Mouse (Mus musculus): ENCODE data around the gene Cplx1. TPM values are rescaled to one million over a fixed set of nuclear protein-coding genes. Genes with fewer than 3 reads are reported as not detected.
"Not testable (repeated sequence)": the region's sequence is repeated elsewhere in the genome, so short reads cannot be mapped to it uniquely, and the experiment has no call there.

The Cplx1 gene
- total and polyA plus RNA-seq, 2 experiments from 2014 or later: 0.04 to 0.34 TPM

DNA sequence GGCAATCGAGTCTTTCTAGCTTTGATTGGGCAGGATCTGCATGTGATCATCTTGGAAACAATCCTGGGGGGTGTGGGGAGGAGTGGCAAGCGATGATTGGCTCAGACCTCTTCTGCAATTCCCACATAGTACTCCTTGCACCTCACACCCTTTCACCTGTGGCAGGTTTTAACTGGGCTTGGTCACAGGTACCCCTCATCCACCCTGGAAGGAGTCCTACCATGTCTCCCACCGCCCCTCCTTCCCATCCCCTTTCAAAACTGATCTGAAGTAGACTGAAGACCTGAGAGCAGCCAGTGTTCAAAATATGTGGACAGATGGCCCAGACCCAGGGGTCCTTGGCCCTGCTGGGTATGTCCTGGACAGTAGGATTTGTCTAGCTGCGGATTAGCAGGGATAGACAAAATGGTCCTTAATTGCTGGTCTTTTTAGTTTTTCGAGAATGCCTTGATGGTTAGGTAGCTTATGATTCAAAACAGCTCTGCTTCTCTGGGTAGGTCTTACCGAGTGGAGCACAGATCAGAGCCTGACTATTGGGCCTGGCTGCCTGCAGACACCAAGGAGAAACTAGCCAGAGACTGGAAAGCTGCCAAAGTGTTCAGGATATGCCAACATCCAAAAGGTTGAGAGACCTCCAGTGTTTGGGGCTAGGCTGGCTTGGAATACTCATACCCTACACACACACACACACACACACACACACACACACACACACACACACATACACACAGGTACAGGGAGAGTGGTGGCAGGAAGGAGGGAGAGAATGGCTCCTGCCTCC lies 34.1 kb downstream of the Cplx1 start:
- WGBS: 54% methylated on average over 6 of the region's 6 CpGs
- no peaks in the 10 kb centered on the region for H3K9me3 ChIP-seq (replicated peaks; ENCODE audit: control insufficient read depth, low read length)
- ATAC-seq (ENCODE audit: insufficient read depth, low read depth): no peak

DNA sequence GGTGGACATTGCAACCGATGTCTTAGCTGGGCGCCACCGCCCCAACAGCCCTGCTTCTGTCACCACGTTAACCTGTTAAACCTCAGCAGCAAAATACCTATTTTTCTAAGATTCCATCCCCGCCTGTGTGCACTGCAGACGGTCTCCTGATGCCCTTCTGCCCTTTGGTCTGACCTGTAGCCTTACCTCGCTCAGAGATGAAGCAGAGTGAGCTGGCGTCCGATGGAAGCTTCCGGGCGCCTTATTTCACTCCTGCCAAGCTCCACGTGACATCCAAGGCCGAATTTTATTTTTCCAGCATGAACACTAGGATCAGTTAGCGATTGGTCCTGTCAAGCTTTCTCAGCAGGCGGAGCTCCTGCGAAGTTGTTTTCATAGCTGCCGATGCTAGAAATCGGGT lies 47.5 kb downstream of the Cplx1 start:
- TF ChIP-seq EP300 (IDR thresholded peaks at IDR 0.05; ENCODE audit: low read depth) (no peak), CTCF (IDR thresholded peaks at IDR 0.05; ENCODE audit: low read depth) (no peak)
- DNase-seq (ENCODE audit: low spot score): no peak
- H3K9ac ChIP-seq (replicated peaks; ENCODE audit: low read depth, low read length): no peak overlapping the region
- ATAC-seq (ENCODE audit: insufficient read depth, low read depth): no peak
- H3K4me2 ChIP-seq (ENCODE audit: low read depth, low read length): no peak overlapping the region
- H3K27me3 ChIP-seq (ENCODE audit: control insufficient read depth, insufficient read depth, low read length): no peaks in the 10 kb centered on the region
- H3K4me3 ChIP-seq (ENCODE audit: low read depth, low read length): no peak overlapping the region
- H3K9me3 ChIP-seq (replicated peaks; ENCODE audit: control insufficient read depth, low read length): no peaks in the 10 kb centered on the region
- H3K4me1 ChIP-seq (ENCODE audit: control insufficient read depth, insufficient read depth): no peaks in the 10 kb centered on the region
- H3K36me3 ChIP-seq (replicated peaks; ENCODE audit: control insufficient read depth, insufficient read depth, low read length): peaks cover 82% of the 10 kb centered on the region
- H3K27ac ChIP-seq (ENCODE audit: low read depth): no peak overlapping the region
- WGBS: 91% methylated on average over 18 of the region's 18 CpGs

More for the DNA sequence above, 34.1 kb downstream of the Cplx1 start:
- Histone ChIP-seq H3K4me1 (ENCODE audit: control insufficient read depth, insufficient read depth) (no peaks in the 10 kb centered on the region), H3K4me2 (ENCODE audit: low read depth, low read length) (no peak overlapping the region), H3K27ac (ENCODE audit: low read depth) (no peak overlapping the region), H3K4me3 (ENCODE audit: low read depth, low read length) (no peak overlapping the region), H3K36me3 (replicated peaks; ENCODE audit: control insufficient read depth, insufficient read depth, low read length) (no peaks in the 10 kb centered on the region), H3K27me3 (ENCODE audit: control insufficient read depth, insufficient read depth, low read length) (no peaks in the 10 kb centered on the region), H3K9ac (replicated peaks; ENCODE audit: low read depth, low read length) (no peak overlapping the region)
- no peak for DNase-seq (ENCODE audit: low spot score)
- TF ChIP-seq CTCF (IDR thresholded peaks at IDR 0.05; ENCODE audit: low read depth): no peak
- TF ChIP-seq EP300 (IDR thresholded peaks at IDR 0.05; ENCODE audit: low read depth): no peak

DNA sequence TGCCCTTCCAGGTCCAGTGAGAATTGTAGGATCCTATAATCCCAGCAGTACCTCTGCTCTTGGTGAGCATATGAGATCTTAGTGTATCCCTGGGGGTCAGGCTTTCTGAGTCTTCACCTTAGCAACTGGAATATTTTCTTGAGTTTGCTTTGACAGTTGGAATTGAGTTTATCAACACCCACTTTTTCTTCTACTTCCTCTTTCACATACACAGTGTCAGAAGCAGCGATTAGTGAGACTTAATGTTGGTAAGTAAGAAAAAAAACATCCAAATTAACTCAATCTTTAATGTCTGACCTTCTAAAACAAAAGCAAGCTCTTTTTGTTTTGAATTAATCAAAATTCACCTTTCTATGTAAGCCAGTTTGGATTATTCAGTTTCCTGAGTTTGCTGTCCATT lies 48.3 kb downstream of the Cplx1 start:
- Histone ChIP-seq H3K27ac (ENCODE audit: low read depth) (no peak overlapping the region), H3K36me3 (replicated peaks; ENCODE audit: control insufficient read depth, insufficient read depth, low read length) (peaks cover 89% of the 10 kb centered on the region), H3K4me1 (ENCODE audit: control insufficient read depth, insufficient read depth) (no peaks in the 10 kb centered on the region), H3K9ac (replicated peaks; ENCODE audit: low read depth, low read length) (no peak overlapping the region), H3K27me3 (ENCODE audit: control insufficient read depth, insufficient read depth, low read length) (no peaks in the 10 kb centered on the region), H3K4me2 (ENCODE audit: low read depth, low read length) (no peak overlapping the region), H3K4me3 (ENCODE audit: low read depth, low read length) (no peak overlapping the region), H3K9me3 (replicated peaks; ENCODE audit: control insufficient read depth, low read length) (no peaks in the 10 kb centered on the region)
- TF ChIP-seq EP300 (IDR thresholded peaks at IDR 0.05; ENCODE audit: low read depth): no peak
- TF ChIP-seq CTCF (IDR thresholded peaks at IDR 0.05; ENCODE audit: low read depth): no peak
- ATAC-seq (ENCODE audit: insufficient read depth, low read depth) (no peak), DNase-seq (ENCODE audit: low spot score) (no peak)
- 84% methylated on average over 1 of the region's 1 CpGs for WGBS

DNA sequence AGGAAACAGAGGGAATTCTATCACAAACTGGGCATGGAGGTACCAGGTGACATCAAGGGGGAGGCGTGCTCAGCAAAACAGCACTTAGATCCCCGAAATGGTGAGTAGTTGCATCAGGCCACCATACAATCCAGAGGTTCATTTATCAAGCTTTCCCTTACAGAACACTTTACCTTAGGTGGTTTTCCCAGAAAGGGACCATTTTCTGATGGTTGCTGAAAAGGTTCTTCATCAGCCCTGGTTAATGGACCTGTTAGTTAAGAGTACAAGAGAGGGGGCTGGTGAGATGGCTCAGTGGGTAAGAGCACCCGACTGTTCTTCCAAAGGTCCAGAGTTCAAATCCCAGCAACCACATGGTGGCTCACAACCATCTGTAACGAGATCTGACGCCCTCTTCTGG lies 63.7 kb downstream of the Cplx1 start:
- ATAC-seq (ENCODE audit: insufficient read depth, low read depth); H3K9me3 ChIP-seq (replicated peaks; ENCODE audit: control insufficient read depth, low read length); H3K4me3 ChIP-seq (ENCODE audit: low read depth, low read length); H3K4me1 ChIP-seq (ENCODE audit: control insufficient read depth, insufficient read depth); H3K27ac ChIP-seq (ENCODE audit: low read depth); H3K27me3 ChIP-seq (ENCODE audit: control insufficient read depth, insufficient read depth, low read length); H3K9ac ChIP-seq (replicated peaks; ENCODE audit: low read depth, low read length); H3K4me2 ChIP-seq (ENCODE audit: low read depth, low read length); DNase-seq (ENCODE audit: low spot score): not testable (repeated sequence)
- peaks cover 67% of the 10 kb centered on the region for H3K36me3 ChIP-seq (replicated peaks; ENCODE audit: control insufficient read depth, insufficient read depth, low read length)
- 84% methylated on average over 4 of the region's 5 CpGs for WGBS

DNA sequence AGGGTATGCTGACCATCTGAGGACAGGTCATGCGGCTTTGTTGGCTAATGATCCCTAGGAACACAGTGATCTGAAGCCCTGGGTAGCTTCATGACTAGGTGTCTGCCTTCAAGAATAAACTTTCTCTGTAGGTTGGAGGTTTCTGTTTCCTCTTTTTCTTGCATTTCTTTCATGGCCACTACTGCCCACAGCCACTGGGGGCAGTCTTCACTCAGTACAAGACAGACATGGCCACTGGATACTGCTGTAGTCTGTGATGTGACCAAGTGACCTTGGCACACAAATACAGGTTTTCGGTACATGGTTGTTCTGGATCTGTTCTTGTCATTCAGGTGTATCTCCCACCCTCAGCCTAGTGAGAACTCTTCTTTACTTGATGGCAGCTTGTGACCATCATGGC lies 64.6 kb downstream of the Cplx1 start:
- WGBS: 97% methylated on average over 2 of the region's 2 CpGs
- Histone ChIP-seq H3K27ac (ENCODE audit: low read depth) (no peak overlapping the region), H3K27me3 (ENCODE audit: control insufficient read depth, insufficient read depth, low read length) (no peaks in the 10 kb centered on the region), H3K9ac (replicated peaks; ENCODE audit: low read depth, low read length) (no peak overlapping the region), H3K4me1 (ENCODE audit: control insufficient read depth, insufficient read depth) (no peaks in the 10 kb centered on the region), H3K36me3 (replicated peaks; ENCODE audit: control insufficient read depth, insufficient read depth, low read length) (peaks cover 59% of the 10 kb centered on the region), H3K4me3 (ENCODE audit: low read depth, low read length) (no peak overlapping the region), H3K9me3 (replicated peaks; ENCODE audit: control insufficient read depth, low read length) (no peaks in the 10 kb centered on the region), H3K4me2 (ENCODE audit: low read depth, low read length) (no peak overlapping the region)
- TF ChIP-seq EP300 (IDR thresholded peaks at IDR 0.05; ENCODE audit: low read depth) (no peak), CTCF (IDR thresholded peaks at IDR 0.05; ENCODE audit: low read depth) (peak; percentile 62)
- ATAC-seq (ENCODE audit: insufficient read depth, low read depth) (no peak), DNase-seq (ENCODE audit: low spot score) (no peak)

DNA sequence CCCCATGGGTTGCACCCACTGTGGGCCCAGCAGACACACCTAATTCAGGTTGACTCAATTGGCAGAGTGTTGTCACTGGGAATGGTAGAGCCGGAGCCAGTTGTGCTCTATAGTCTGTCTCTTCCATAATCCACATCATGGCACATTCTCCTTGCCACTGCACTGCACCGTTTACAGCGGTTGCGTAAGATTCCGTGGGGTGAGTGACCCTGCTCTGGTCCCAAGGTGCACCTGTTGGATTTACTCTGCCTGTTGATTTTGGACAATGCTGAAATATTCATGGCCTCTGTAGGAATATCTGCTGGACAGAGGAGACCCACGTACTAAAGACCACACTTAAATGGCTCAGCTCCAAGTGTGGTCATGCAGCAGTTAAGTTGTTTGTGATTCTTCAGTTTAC lies 66.8 kb downstream of the Cplx1 start:
- H3K4me3 ChIP-seq (ENCODE audit: low read depth, low read length): no peak overlapping the region
- no peaks in the 10 kb centered on the region for H3K4me1 ChIP-seq (ENCODE audit: control insufficient read depth, insufficient read depth)
- WGBS: 88% methylated on average over 6 of the region's 6 CpGs
- H3K27ac ChIP-seq (ENCODE audit: low read depth): no peak overlapping the region
- DNase-seq (ENCODE audit: low spot score) (no peak), ATAC-seq (ENCODE audit: insufficient read depth, low read depth) (no peak)
- TF ChIP-seq CTCF (IDR thresholded peaks at IDR 0.05; ENCODE audit: low read depth) (no peak), EP300 (IDR thresholded peaks at IDR 0.05; ENCODE audit: low read depth) (no peak)
- H3K9ac ChIP-seq (replicated peaks; ENCODE audit: low read depth, low read length): no peak overlapping the region
- H3K4me2 ChIP-seq (ENCODE audit: low read depth, low read length): no peak overlapping the region
- H3K9me3 ChIP-seq (replicated peaks; ENCODE audit: control insufficient read depth, low read length): no peaks in the 10 kb centered on the region
- H3K36me3 ChIP-seq (replicated peaks; ENCODE audit: control insufficient read depth, insufficient read depth, low read length): peaks cover 53% of the 10 kb centered on the region
- H3K27me3 ChIP-seq (ENCODE audit: control insufficient read depth, insufficient read depth, low read length): no peaks in the 10 kb centered on the region

Measured in heart, postnatal 0 days (tissue).